Mouse (Mus musculus): ENCODE measurements around the gene Cacfd1.

DNA sequence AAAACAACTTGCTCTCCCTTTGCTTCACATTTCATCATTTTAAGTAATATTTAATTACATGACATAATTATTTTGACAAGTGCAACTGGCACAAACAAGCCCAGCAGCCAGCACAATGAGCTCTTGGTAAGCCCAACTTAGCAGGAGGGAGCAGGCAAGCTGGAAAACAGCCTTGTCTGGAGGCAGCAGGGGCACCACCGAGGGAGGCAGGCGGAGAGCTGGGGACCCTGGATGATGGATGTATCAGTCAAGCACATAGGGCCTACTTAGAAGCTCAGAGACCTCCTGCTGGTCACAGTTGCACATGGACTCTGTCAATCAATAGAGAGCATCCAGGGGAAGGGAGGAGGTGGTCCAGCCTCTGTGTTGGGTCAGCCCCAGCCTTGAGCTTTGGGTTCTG, 58.3 kb downstream of the Cacfd1 start:
- no peak for TF ChIP-seq CTCF (conservative IDR thresholded peaks at IDR 0.05; ENCODE audit: low read length)
- TF ChIP-seq POU5F1 (IDR thresholded peaks at IDR 0.05; ENCODE audit: borderline replicate concordance, low read length): no peak
- no peak for TF ChIP-seq NANOG (IDR thresholded peaks at IDR 0.05; ENCODE audit: borderline replicate concordance, low read length)

Measured in E14TG2a.4 (cell line).